Mouse (Mus musculus) neural tube, embryonic 14.5 days (tissue): Measurements from ENCODE around the gene Zfp28. TPM values are rescaled to one million over a fixed set of nuclear protein-coding genes. Genes with fewer than 3 reads are reported as not detected.
"Not testable (repeated sequence)": the region's sequence is repeated elsewhere in the genome, so short reads cannot be mapped to it uniquely, and the experiment has no call there.

Experiments
- ATAC-seq: fragments of 200-750 bp; cut with Nextera tagmentation; 2 replicates; pipeline ENCODE4 v1.8.0; 2017; ENCODE audit warnings: low read depth, mild to moderate bottlenecking, moderate TSS enrichment, moderate library complexity
- H3K27ac ChIP-seq: fragments of 300-500 bp; sonication (generic); 2 replicates; pipeline ENCODE4 v1.5.1; 2014; ENCODE audit warnings: low read depth, mild to moderate bottlenecking, control low read depth, low read length, moderate library complexity, mixed read lengths
- H3K27me3 ChIP-seq: fragments of 300-500 bp; sonication (generic); 2 replicates; pipeline ENCODE4 v1.6.1; 2014; ENCODE audit warnings: low read length; ENCODE audit not compliant: control insufficient read depth, insufficient read depth
- H3K36me3 ChIP-seq: fragments of 300-500 bp; sonication (generic); 2 replicates; pipeline ENCODE4 v1.6.1; 2014; ENCODE audit warnings: low read length, mixed read lengths; ENCODE audit not compliant: control insufficient read depth, insufficient read depth
- H3K4me1 ChIP-seq: fragments of 300-500 bp; sonication (generic); 2 replicates; pipeline ENCODE4 v1.6.1; 2014; ENCODE audit warnings: low read length; ENCODE audit not compliant: control insufficient read depth, insufficient read depth
- H3K4me2 ChIP-seq: fragments of 300-500 bp; sonication (generic); 2 replicates; pipeline ENCODE4 v1.6.1; 2014; ENCODE audit warnings: mild to moderate bottlenecking, low read depth, low read length, control low read depth
- H3K4me3 ChIP-seq: fragments of 300-500 bp; sonication (generic); 2 replicates; pipeline ENCODE4 v1.5.1; 2014; ENCODE audit warnings: low read depth, low read length, control low read depth, mixed read lengths
- H3K9ac ChIP-seq: fragments of 300-500 bp; sonication (generic); replicated peaks from 2 replicates; pipeline ENCODE4 v1.6.1; 2014; ENCODE audit warnings: low read depth, mild to moderate bottlenecking, control low read depth, low read length, mixed read lengths
- H3K9me3 ChIP-seq: fragments of 300-500 bp; sonication (generic); 2 replicates; pipeline ENCODE4 v1.6.1; 2016; ENCODE audit warnings: low read length; ENCODE audit not compliant: control insufficient read depth
- WGBS: fragments of 180-500 bp; shearing (Covaris S2); extraction: QIAGEN DNeasy Blood & Tissue Kit; methylation state at CpG from one replicate; pipeline ENCODE4 v1.1.7; 2014; 5-methylcytosine and 5-hydroxymethylcytosine counted together
- polyA plus RNA-seq: library from polyadenylated mRNA; unstranded; fragments of >200 nt; fragmentation: Nextera tagmentation; extraction: Ambion mirVana; gene quantifications from 2 replicates; pipeline ENCODE4 v1.2.1, GENCODE M21; 2014

Zfp28 gene
- polyA plus RNA-seq, 1 experiment from 2014 or later = 19.7 TPM

DNA sequence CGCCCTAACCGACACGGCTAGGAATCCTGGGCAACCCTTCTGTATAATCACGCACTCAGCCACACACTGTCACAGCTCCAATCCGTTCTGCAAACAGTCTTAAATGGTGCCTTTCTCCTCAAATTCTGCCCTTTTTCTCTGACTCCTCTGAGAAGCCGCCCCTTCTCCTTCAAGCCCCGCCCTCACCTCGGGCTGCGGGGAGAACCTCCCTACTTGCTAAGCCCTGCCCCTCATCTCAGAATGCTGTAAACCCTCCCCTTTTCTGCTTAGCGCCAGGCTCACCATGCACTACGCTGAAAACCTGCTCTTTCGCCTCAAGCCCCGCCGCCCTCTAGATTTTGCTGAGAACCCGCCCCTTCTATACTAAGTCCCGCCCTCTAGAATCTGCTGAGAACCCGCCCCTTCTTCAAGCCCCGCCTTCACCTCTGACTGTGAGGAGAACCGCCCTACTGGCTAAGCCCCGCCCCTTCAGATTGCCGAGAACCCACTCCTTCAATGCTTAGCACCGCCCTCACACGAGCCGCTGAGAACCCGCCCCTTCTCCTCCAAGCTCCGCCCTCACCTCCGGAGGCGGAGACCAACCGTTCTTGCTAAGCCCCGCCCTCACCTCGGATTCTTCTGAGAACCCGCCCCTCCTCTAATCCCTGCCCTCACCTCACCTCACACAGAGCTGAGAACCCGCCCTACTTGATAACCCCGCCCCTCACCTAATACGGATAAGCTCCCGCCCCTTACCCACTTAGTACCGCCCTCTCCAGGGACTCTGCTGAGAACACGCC is 20.6 kb upstream of the Zfp28 start:
- under 1% methylated on average over 31 of the region's 38 CpGs for WGBS
- Histone ChIP-seq H3K27me3 (no peaks in the 10 kb centered on the region), H3K4me3 (peak overlapping the region; percentile 47), H3K4me2 (peak overlapping the region; percentile 57), H3K4me1 (peaks cover 8% of the 10 kb centered on the region; the same call in 1 of the 2 replicates), H3K36me3 (no peaks in the 10 kb centered on the region), H3K9me3 (no peaks in the 10 kb centered on the region), H3K9ac (peak overlapping the region; percentile 58), H3K27ac (peak overlapping the region; percentile 94)
- ATAC-seq = peak; percentile 93

GRCm38 (mm10) chr7:6363047-6363488 is 20.0 kb upstream of the Zfp28 start, which contains the start of gene Zfp78:
Zfp78 (plus strand) TSS chr7:6363280.
- under 1% methylated on average over 23 of the region's 23 CpGs for WGBS
- peak; percentile 86 for ATAC-seq
- peak within 1 kb of the TSS; percentile 47 for H3K4me3 ChIP-seq
- H3K4me1 ChIP-seq = peaks cover 8% of the 10 kb centered on the region; the same call in 1 of the 2 replicates
- H3K27ac ChIP-seq = peak within 1 kb of the TSS; percentile 94
- no peaks in the 10 kb centered on the region for H3K27me3 ChIP-seq
- no peaks in the 10 kb centered on the region for H3K36me3 ChIP-seq
- H3K9ac ChIP-seq = peak within 1 kb of the TSS; percentile 58
- H3K9me3 ChIP-seq = no peaks in the 10 kb centered on the region
- H3K4me2 ChIP-seq = peak within 1 kb of the TSS; percentile 57

DNA sequence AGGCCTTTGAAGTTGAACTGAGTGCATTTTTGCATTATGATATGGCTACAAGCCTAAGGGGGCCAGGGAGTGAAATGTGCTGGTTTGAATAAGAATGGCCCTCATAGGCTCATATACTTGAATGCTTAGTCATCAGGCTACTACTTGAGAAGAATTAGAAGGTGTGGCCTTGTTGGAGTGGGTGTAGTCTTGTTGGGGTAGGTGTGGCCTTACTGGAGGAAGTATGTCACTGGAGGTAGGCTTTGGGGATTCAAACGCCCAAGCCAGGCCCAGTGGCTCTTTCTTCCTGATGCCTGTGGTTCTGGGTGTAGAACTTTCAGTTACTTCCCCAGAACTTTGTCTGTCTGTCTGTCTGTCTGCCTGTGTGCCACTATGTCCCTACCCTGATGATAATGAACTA is 18.3 kb upstream of the Zfp28 start:
- H3K9ac ChIP-seq = no peak overlapping the region
- no peak for ATAC-seq
- H3K4me1 ChIP-seq = peaks cover 8% of the 10 kb centered on the region; the same call in 1 of the 2 replicates
- WGBS = 79% methylated on average over 1 of the region's 1 CpGs
- no peak overlapping the region for H3K4me2 ChIP-seq
- no peaks in the 10 kb centered on the region for H3K9me3 ChIP-seq
- no peak overlapping the region for H3K27ac ChIP-seq
- H3K36me3 ChIP-seq = no peaks in the 10 kb centered on the region
- no peaks in the 10 kb centered on the region for H3K27me3 ChIP-seq
- H3K4me3 ChIP-seq = no peak overlapping the region

DNA sequence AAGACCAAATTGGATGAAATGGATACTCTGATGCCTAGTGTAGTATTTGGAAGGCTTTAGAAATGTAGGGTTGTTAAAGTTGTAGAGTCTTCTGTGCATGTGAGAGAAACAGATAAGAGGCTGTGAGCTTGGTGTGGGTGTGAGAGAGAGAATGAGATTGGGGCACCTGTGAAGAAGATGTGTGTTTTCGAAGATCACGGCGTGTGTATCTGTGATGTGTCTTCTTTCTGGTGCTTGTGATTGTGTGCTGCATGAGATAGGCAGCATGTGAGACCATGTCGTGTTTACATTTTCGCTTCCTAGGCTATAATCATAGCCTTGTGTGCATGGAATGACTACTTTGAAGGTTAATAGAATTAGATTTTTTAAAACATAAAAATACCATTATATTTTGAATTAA is 15.9 kb upstream of the Zfp28 start:
- H3K9me3 ChIP-seq = no peaks in the 10 kb centered on the region
- no peak overlapping the region for H3K4me2 ChIP-seq
- no peaks in the 10 kb centered on the region for H3K36me3 ChIP-seq
- no peak overlapping the region for H3K27ac ChIP-seq
- WGBS = 94% methylated on average over 5 of the region's 5 CpGs
- H3K4me3 ChIP-seq = no peak overlapping the region
- H3K9ac ChIP-seq = no peak overlapping the region
- H3K27me3 ChIP-seq = no peaks in the 10 kb centered on the region
- no peak for ATAC-seq
- peaks cover 8% of the 10 kb centered on the region; the same call in 1 of the 2 replicates for H3K4me1 ChIP-seq

DNA sequence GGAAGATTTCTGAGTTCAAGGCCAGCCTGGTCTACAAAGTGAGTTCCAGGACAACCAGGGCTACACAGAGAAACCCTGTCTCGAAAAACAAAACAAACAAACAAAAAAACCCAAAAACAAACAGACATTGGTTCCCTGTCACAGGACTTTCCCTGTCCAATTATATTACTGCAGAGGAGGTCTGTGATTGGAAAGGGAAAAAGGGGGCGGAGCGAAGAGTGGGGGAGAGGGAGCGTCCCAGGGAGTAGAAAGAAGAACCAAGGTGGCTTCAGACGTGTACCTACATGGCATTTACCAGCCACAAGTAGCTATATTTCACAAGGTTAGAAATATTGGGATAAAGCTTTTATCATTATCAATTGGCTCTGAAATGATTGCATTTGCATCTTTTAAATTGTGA is 14.9 kb upstream of the Zfp28 start:
- H3K9ac ChIP-seq, H3K27me3 ChIP-seq, H3K4me3 ChIP-seq, H3K4me2 ChIP-seq, ATAC-seq, H3K9me3 ChIP-seq, H3K36me3 ChIP-seq, H3K4me1 ChIP-seq, H3K27ac ChIP-seq: not testable (repeated sequence)
- 86% methylated on average over 5 of the region's 5 CpGs for WGBS

DNA sequence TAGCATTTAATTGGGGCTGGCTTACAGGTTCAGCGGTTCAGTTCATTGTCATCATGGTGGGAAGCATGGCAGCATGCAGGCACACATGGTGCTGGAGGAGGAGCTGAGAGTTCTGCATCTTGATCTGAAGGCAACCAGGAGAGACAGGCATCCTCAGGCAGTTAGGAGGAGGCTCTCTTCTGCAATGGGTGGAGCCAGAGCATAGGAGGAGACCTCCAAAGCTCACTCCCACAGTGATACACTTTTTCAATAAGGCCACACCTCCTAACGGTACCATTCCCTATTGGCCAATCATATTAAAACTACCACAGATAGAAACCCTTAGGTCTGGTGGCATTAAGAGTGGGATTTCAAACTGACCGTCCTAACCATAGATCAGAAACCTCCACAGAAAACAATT is 13.6 kb upstream of the Zfp28 start:
- no peaks in the 10 kb centered on the region for H3K36me3 ChIP-seq
- no peaks in the 10 kb centered on the region for H3K9me3 ChIP-seq
- WGBS = 94% methylated on average over 3 of the region's 3 CpGs
- no peak overlapping the region for H3K27ac ChIP-seq
- no peak overlapping the region for H3K4me3 ChIP-seq
- H3K27me3 ChIP-seq = no peaks in the 10 kb centered on the region
- H3K9ac ChIP-seq = no peak overlapping the region
- ATAC-seq = no peak
- H3K4me2 ChIP-seq = no peak overlapping the region
- H3K4me1 ChIP-seq = no peaks in the 10 kb centered on the region

DNA sequence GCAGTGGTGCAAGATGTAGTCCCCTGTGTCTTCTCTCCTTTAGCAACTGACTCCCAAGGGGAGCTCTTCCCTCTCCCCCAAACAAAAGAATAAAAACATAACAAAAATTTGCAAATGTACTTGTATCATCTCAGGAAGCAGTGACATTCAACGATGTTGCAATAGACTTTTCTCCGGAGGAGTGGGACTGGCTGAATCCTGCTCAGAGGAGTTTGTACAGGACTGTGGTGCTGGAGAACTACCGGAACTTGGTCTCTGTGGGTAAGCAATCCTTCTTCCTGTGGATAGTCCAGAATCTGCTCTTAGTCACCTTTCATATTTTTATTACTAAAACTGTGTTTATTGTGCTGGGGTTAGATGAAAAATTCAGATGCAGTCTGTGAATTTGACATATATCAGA is 10.1 kb upstream of the Zfp28 start:
- Histone ChIP-seq H3K27ac (no peak overlapping the region), H3K36me3 (no peaks in the 10 kb centered on the region), H3K4me2 (no peak overlapping the region), H3K27me3 (no peaks in the 10 kb centered on the region), H3K4me3 (no peak overlapping the region), H3K4me1 (no peaks in the 10 kb centered on the region), H3K9ac (no peak overlapping the region), H3K9me3 (no peaks in the 10 kb centered on the region)
- ATAC-seq = no peak
- WGBS = 91% methylated on average over 3 of the region's 3 CpGs

DNA sequence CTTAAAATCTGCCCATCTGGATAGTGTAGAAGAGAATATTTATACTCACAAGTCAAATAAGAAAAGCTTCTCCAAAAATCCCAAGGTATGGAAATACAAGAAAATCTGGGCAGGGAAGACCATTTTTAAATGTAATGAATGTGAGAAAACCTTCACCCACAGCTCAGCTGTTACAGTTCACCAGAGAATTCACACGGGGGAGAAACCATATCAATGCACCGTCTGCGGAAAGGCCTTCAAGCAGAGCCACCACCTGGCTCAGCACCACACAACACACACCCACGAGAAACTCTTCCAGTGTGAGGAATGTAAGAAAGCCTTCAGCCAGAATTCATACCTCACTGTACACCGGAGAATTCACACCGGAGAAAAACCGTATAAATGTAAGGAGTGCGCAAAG is 4.7 kb upstream of the Zfp28 start:
- H3K36me3 ChIP-seq = no peaks in the 10 kb centered on the region
- no peaks in the 10 kb centered on the region for H3K9me3 ChIP-seq
- H3K27ac ChIP-seq = no peak overlapping the region
- H3K4me3 ChIP-seq = no peak overlapping the region
- WGBS = 86% methylated on average over 8 of the region's 8 CpGs
- no peak overlapping the region for H3K9ac ChIP-seq
- no peaks in the 10 kb centered on the region for H3K27me3 ChIP-seq
- no peaks in the 10 kb centered on the region; the same call in 1 of the 2 replicates for H3K4me1 ChIP-seq
- no peak overlapping the region for H3K4me2 ChIP-seq
- ATAC-seq = no peak

GRCm38 (mm10) chr7:6381431-6381830 is 1.7 kb upstream of the Zfp28 start:
- Histone ChIP-seq H3K36me3 (no peaks in the 10 kb centered on the region), H3K9me3 (no peaks in the 10 kb centered on the region), H3K27ac (no peak overlapping the region), H3K4me3 (no peak overlapping the region), H3K9ac (no peak overlapping the region), H3K27me3 (no peaks in the 10 kb centered on the region), H3K4me1 (peaks cover 5% of the 10 kb centered on the region; the same call in 1 of the 2 replicates), H3K4me2 (no peak overlapping the region)
- no peak for ATAC-seq
- WGBS = 87% methylated on average over 2 of the region's 2 CpGs
